Mouse (Mus musculus): Measurements from ENCODE around the gene Zfp69.

GRCm38 (mm10) chr4:120968486-120968885, 17.0 kb upstream of the Zfp69 start:
- TF ChIP-seq CTCF (IDR thresholded peaks at IDR 0.05; ENCODE audit: low read depth): no peak
- no peak for TF ChIP-seq EP300 (IDR thresholded peaks at IDR 0.05; ENCODE audit: low read depth)

All from heart, postnatal 0 days (tissue).